Mouse (Mus musculus): ENCODE measurements around the gene Coil.

DNA sequence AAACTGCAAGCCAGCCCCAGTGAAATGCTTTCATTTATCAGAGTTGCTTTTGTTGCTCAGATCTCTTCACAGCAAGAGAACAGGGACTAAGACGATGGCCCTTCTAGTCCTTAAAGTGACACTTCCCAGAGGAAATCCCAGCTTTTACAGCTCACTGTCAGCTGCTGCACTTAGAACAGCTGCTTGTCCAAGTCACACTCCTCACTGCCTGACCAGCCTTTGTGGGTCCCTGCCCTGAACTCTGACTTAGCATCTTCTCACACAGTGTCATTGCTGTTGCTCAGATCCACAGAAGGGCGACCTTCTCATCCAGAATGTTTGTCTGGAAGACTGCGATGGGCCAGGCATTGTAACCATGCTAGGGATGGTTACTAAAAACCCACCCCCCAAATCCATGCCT, 55.6 kb downstream of the Coil start:
- TF ChIP-seq ZC3H11A (IDR thresholded peaks at IDR 0.05; ENCODE audit: borderline replicate concordance, low read depth, low read length): no peak
- TF ChIP-seq MAFK (IDR thresholded peaks at IDR 0.05; ENCODE audit: insufficient read depth, low read depth, low read length): no peak
- no peak for TF ChIP-seq HCFC1 (IDR thresholded peaks at IDR 0.05; ENCODE audit: borderline replicate concordance, insufficient read depth, low read length)
- no peak for TF ChIP-seq CHD2 (IDR thresholded peaks at IDR 0.05; ENCODE audit: low read depth, low read length)
